Comparison of ENCODE assay signal across 35 mouse cellular contexts in genomic region chr1:132216276-132216675, GRCm38 (mm10). TPM values are rescaled to one million over a fixed set of nuclear protein-coding genes. Genes with fewer than 3 reads are reported as not detected.
"Had no signal": no experiment of that assay in that cellular context is flagged by ENCODE, and none has a peak within 500 bp of the region (broad histone marks: within the 10 kb centered on the region; RNA-seq: fewer than 3 reads in every experiment).

No protein-coding gene starts in this region.

- H3K36me3 ChIP-seq: limb, embryonic 10.5 days; limb, embryonic 12.5 days; limb, embryonic 13.5 days; limb, embryonic 15.5 days; liver, embryonic 12.5 days; liver, embryonic 13.5 days; liver, embryonic 15.5 days; lung, embryonic 15.5 days; midbrain, embryonic 12.5 days; midbrain, embryonic 13.5 days; midbrain, embryonic 15.5 days; neural tube, embryonic 12.5 days had no signal

- ATAC-seq: liver, embryonic 12.5 days; liver, postnatal 0 days; lung, postnatal 0 days; midbrain, embryonic 13.5 days; midbrain, embryonic 15.5 days had no signal

- DNase-seq: left cerebral cortex, postnatal 4 days; liver; liver, embryonic 13.5 days; liver, postnatal 0 days; lung, adult 18-20 months; lung, adult 2 months; lung, embryonic 14.5 days; lung, postnatal 10 days; lung, postnatal 14 days; lung, postnatal 36 days; lung, postnatal 4 days had no signal

- H3K9ac ChIP-seq: limb, embryonic 12.5 days; limb, embryonic 13.5 days; limb, embryonic 15.5 days; liver, embryonic 12.5 days; liver, embryonic 13.5 days; liver, embryonic 14.5 days; liver, embryonic 15.5 days; liver, postnatal 0 days; lung, embryonic 14.5 days; lung, embryonic 15.5 days; midbrain, embryonic 12.5 days; midbrain, embryonic 13.5 days; midbrain, embryonic 15.5 days; neural tube, embryonic 12.5 days had no signal

- H3K27me3 ChIP-seq: lung, embryonic 15.5 days; midbrain, embryonic 13.5 days; midbrain, embryonic 15.5 days had no signal

- H3K4me2 ChIP-seq: limb, embryonic 12.5 days; limb, embryonic 13.5 days; limb, embryonic 15.5 days; liver, embryonic 11.5 days; liver, embryonic 12.5 days; liver, embryonic 13.5 days; liver, embryonic 15.5 days; lung, embryonic 14.5 days; lung, embryonic 15.5 days; midbrain, embryonic 12.5 days; midbrain, embryonic 13.5 days; midbrain, embryonic 15.5 days; neural tube, embryonic 12.5 days had no signal

- H3K9me3 ChIP-seq: limb, embryonic 10.5 days; limb, embryonic 12.5 days; limb, embryonic 13.5 days; limb, embryonic 15.5 days; liver, embryonic 12.5 days; liver, embryonic 13.5 days; liver, embryonic 15.5 days; lung, embryonic 15.5 days; midbrain, embryonic 12.5 days; midbrain, embryonic 13.5 days; midbrain, embryonic 15.5 days; neural tube, embryonic 12.5 days had no signal

- H3K4me3 ChIP-seq: left cerebral cortex, adult 2 months; limb, embryonic 10.5 days; limb, embryonic 12.5 days; limb, embryonic 13.5 days; limb, embryonic 15.5 days; liver, embryonic 12.5 days; liver, embryonic 13.5 days; liver, embryonic 15.5 days; lung, embryonic 15.5 days; megakaryocyte, embryonic 14.5 days; midbrain, embryonic 12.5 days; midbrain, embryonic 13.5 days; midbrain, embryonic 15.5 days; myocyte; neural tube, embryonic 12.5 days had no signal

- H3K27ac ChIP-seq: left cerebral cortex, adult 2 months; limb, embryonic 10.5 days; limb, embryonic 12.5 days; limb, embryonic 13.5 days; limb, embryonic 15.5 days; liver, embryonic 12.5 days; liver, embryonic 13.5 days; liver, embryonic 14.5 days; liver, embryonic 15.5 days; lung, embryonic 15.5 days; macrophage; midbrain, embryonic 12.5 days; midbrain, embryonic 13.5 days; midbrain, embryonic 15.5 days; neural tube, embryonic 12.5 days had no signal

RNA-seq across cellular contexts. Expression of gene Gm10188, which starts 13.3 kb away (rescaled TPM):
- polyA plus RNA-seq: limb, embryonic 10.5 days; limb, embryonic 11.5 days; limb, embryonic 12.5 days; limb, embryonic 13.5 days; limb, embryonic 14.5 days; limb, embryonic 15.5 days; liver, adult 2 months; liver, embryonic 11.5 days; liver, embryonic 12.5 days; liver, embryonic 13.5 days; liver, embryonic 14.5 days; liver, embryonic 15.5 days; liver, embryonic 16.5 days; liver, postnatal 0 days; lung, adult 2 months; lung, embryonic 14.5 days; lung, embryonic 15.5 days; lung, embryonic 16.5 days; lung, postnatal 0 days; macrophage; myocyte; neural tube, embryonic 11.5 days had no signal

RNA-seq across cellular contexts. Expression of gene AC124108.1, which starts 25.0 kb away (rescaled TPM):
- polyA plus RNA-seq: liver, adult 2 months; liver, embryonic 12.5 days; liver, embryonic 13.5 days; liver, embryonic 14.5 days; liver, embryonic 15.5 days; liver, embryonic 16.5 days; liver, postnatal 0 days; lung, adult 2 months; lung, postnatal 0 days; macrophage had no signal

RNA-seq across cellular contexts. Expression of gene Lemd1, which starts 25.0 kb away (rescaled TPM):
- polyA plus RNA-seq: liver, adult 2 months; liver, embryonic 12.5 days; liver, embryonic 13.5 days; liver, embryonic 14.5 days; liver, embryonic 15.5 days; liver, embryonic 16.5 days; liver, postnatal 0 days; lung, adult 2 months; lung, postnatal 0 days; macrophage had no signal
